Mouse (Mus musculus): Measurements from ENCODE around the gene Ybx1. TPM values are rescaled to one million over a fixed set of nuclear protein-coding genes. Genes with fewer than 3 reads are reported as not detected.

Ybx1 gene
- polyA plus RNA-seq, 1 experiment from 2014 or later = 597 TPM

DNA sequence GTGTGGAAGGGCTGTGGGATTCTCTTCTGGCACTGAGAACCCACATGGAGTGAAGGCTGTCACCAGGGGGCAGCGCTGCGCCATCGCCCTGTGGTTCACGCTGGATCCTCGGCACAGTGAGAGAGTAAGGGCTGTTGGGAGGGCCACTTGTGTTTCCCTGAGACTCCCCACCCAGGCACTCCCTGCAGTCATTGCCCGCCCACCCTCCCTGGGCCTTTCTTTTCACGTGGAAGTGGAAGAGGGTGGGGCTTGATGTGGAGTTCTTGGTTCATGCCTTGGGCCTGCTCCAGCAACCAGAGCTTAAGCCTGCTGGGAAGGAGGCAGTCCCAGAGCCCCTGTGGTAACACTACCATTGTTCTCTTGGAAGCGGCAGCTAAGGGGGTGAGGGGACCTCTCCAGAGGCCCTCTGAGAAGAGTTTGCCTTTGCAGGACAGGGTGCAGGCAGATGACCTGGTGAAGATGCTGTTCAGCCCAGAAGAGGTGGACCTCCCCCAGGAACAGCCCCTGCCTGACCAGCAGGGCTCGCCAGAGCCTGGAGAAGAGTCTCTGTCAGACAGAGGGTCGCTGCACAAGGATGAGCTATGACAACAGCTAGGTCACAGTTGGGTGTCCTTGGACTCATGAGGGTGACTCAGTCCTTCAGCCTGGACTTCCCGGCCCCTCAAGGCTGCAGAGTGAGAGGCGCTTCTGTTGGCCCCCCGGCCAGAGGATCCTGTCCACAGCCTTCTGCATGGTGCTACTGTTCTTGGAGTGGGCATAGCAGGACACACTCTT lies 46.8 kb downstream of the Ybx1 start:
- peak overlapping the region; percentile 55 for H3K27ac ChIP-seq
- no peak overlapping the region for H3K9ac ChIP-seq

DNA sequence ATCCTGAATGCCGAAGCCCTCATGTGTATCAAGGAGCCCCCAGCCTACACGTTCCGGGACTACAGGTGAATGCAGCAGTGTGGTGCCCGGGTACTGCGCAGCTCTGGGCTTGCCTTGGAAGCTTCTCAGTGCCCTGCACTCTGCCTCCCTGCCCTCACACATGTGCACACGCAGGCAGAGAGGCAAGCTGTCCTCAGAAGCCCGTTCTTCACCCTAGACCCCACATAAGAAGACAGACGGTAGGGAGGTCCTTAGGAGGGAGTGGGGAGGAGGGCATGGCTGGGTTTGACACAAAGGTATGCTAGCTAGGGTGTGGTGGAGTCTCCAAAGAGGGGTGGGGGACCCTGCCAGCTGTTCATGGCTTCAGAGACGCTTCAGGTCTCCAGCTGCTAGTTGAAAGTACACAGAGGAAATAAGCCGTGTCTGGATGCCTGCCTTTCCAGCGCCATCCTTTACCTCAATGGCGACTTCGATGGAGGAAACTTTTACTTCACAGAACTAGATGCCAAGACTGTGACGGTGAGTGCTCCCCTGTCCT lies 47.6 kb downstream of the Ybx1 start:
- H3K27me3 ChIP-seq = no peaks in the 10 kb centered on the region
- H3K4me2 ChIP-seq = no peak overlapping the region
- peaks cover 22% of the 10 kb centered on the region; the same call in 1 of the 2 replicates for H3K36me3 ChIP-seq
- H3K4me3 ChIP-seq = no peak overlapping the region
- 84% methylated on average over 14 of the region's 14 CpGs for WGBS
- no peaks in the 10 kb centered on the region for H3K9me3 ChIP-seq (replicated peaks)
- no peak overlapping the region for H3K9ac ChIP-seq
- H3K4me1 ChIP-seq (replicated peaks) = peaks cover 36% of the 10 kb centered on the region
- ATAC-seq (replicated peaks; ENCODE audit: insufficient number of reproducible peaks, insufficient read depth, low FRiP score, low read depth) = no peak
- H3K27ac ChIP-seq = no peak overlapping the region

More for the DNA sequence above, 46.8 kb downstream of the Ybx1 start:
- H3K4me2 ChIP-seq = no peak overlapping the region
- no peaks in the 10 kb centered on the region for H3K9me3 ChIP-seq (replicated peaks)
- peaks cover 36% of the 10 kb centered on the region for H3K4me1 ChIP-seq (replicated peaks)
- peaks cover 13% of the 10 kb centered on the region; the same call in 1 of the 2 replicates for H3K36me3 ChIP-seq
- WGBS = 38% methylated on average over 13 of the region's 13 CpGs
- ATAC-seq (replicated peaks; ENCODE audit: insufficient number of reproducible peaks, insufficient read depth, low FRiP score, low read depth) = peak; percentile 41
- no peak overlapping the region for H3K4me3 ChIP-seq
- H3K27me3 ChIP-seq = no peaks in the 10 kb centered on the region

DNA sequence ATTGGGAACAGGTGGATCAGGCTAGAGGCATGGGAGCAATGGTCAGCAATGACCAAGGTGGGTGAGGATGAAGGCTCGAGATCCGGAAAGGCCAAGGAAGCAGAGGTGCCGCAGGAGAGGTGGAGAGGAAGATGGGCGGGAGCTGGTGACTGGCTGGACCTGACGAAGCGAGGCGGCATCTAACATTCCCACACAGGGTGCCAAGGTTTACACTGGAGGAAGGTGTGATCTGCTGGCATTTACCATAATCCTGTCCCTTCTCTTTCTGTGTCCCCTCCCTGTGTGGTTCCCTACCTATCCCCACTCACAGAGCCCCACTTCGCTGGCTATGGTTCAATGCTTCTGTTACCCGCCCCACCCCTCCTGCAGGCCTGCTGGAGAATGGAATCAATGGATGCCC lies 48.4 kb downstream of the Ybx1 start:
- peak overlapping the region; percentile 64 for H3K27ac ChIP-seq
- no peaks in the 10 kb centered on the region for H3K27me3 ChIP-seq
- 83% methylated on average over 9 of the region's 9 CpGs for WGBS
- H3K9me3 ChIP-seq (replicated peaks) = no peaks in the 10 kb centered on the region
- no peak overlapping the region for H3K4me2 ChIP-seq
- peaks cover 36% of the 10 kb centered on the region for H3K4me1 ChIP-seq (replicated peaks)
- H3K9ac ChIP-seq = no peak overlapping the region
- H3K4me3 ChIP-seq = no peak overlapping the region
- no peak for ATAC-seq (replicated peaks; ENCODE audit: insufficient number of reproducible peaks, insufficient read depth, low FRiP score, low read depth)
- H3K36me3 ChIP-seq = peaks cover 29% of the 10 kb centered on the region; the same call in 1 of the 2 replicates

GRCm38 (mm10) chr4:119245556-119245955 lies 48.8 kb downstream of the Ybx1 start:
- 32% methylated on average over 7 of the region's 7 CpGs for WGBS
- 0 out of 2 replicates have a peak, but pooled peaks have one; percentile 5 for ATAC-seq (replicated peaks; ENCODE audit: insufficient number of reproducible peaks, insufficient read depth, low FRiP score, low read depth)
- Histone ChIP-seq H3K36me3 (peaks cover 33% of the 10 kb centered on the region; the same call in 1 of the 2 replicates), H3K27me3 (no peaks in the 10 kb centered on the region), H3K4me1 (replicated peaks) (peaks cover 36% of the 10 kb centered on the region), H3K9me3 (replicated peaks) (no peaks in the 10 kb centered on the region), H3K4me3 (no peak overlapping the region), H3K27ac (peak overlapping the region; percentile 64), H3K4me2 (no peak overlapping the region), H3K9ac (no peak overlapping the region)

- Histone ChIP-seq H3K9me3 (replicated peaks) (no peaks in the 10 kb centered on the region), H3K4me1 (replicated peaks) (peaks cover 36% of the 10 kb centered on the region), H3K9ac (no peak overlapping the region), H3K4me3 (no peak overlapping the region), H3K4me2 (no peak overlapping the region), H3K36me3 (peaks cover 33% of the 10 kb centered on the region; the same call in 1 of the 2 replicates), H3K27ac (peak overlapping the region; percentile 64; the same call in 1 of the 2 replicates), H3K27me3 (no peaks in the 10 kb centered on the region)
- no peak for ATAC-seq (replicated peaks; ENCODE audit: insufficient number of reproducible peaks, insufficient read depth, low FRiP score, low read depth)
- 65% methylated on average over 22 of the region's 22 CpGs for WGBS
These were observed 49.8 kb downstream of the Ybx1 start for GRCm38 (mm10) chr4:119244468-119245240.

DNA sequence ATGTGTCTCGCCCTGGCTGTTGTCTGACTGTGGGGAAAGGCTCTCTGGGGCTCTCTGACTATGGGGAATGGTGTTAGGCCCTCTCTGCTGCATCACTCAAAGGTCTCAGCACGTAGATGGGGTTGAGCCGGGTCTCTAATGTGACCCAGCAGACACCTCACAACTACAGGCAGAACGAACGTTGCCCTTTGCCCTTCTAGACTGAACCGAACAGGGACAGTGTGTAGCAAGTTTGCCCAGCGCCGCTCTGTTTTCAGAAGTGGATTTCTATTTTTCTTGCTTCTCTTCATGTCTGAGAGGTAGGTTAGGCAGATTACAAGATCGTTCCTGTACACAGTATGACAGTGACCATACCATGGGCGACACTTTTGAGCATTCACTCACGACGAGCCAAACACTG lies 51.8 kb downstream of the Ybx1 start:
- H3K36me3 ChIP-seq = peaks cover 29% of the 10 kb centered on the region; the same call in 1 of the 2 replicates
- no peaks in the 10 kb centered on the region for H3K9me3 ChIP-seq (replicated peaks)
- H3K4me3 ChIP-seq = no peak overlapping the region
- 92% methylated on average over 12 of the region's 12 CpGs for WGBS
- H3K4me1 ChIP-seq (replicated peaks) = peaks cover 27% of the 10 kb centered on the region
- H3K27ac ChIP-seq = no peak overlapping the region
- ATAC-seq (replicated peaks; ENCODE audit: insufficient number of reproducible peaks, insufficient read depth, low FRiP score, low read depth) = no peak
- H3K4me2 ChIP-seq = no peak overlapping the region
- no peak overlapping the region for H3K9ac ChIP-seq
- no peaks in the 10 kb centered on the region for H3K27me3 ChIP-seq

- peaks cover 36% of the 10 kb centered on the region for H3K36me3 ChIP-seq
- no peaks in the 10 kb centered on the region for H3K9me3 ChIP-seq (replicated peaks)
- no peak overlapping the region for H3K4me2 ChIP-seq
- WGBS = 76% methylated on average over 14 of the region's 14 CpGs
- no peak overlapping the region for H3K27ac ChIP-seq
- no peak overlapping the region for H3K9ac ChIP-seq
- ATAC-seq (replicated peaks; ENCODE audit: insufficient number of reproducible peaks, insufficient read depth, low FRiP score, low read depth) = no peak; the same call in 1 of the 2 replicates
- no peaks in the 10 kb centered on the region for H3K27me3 ChIP-seq
- peaks cover 22% of the 10 kb centered on the region for H3K4me1 ChIP-seq (replicated peaks)
- no peak overlapping the region for H3K4me3 ChIP-seq
These were observed 52.7 kb downstream of the Ybx1 start for GRCm38 (mm10) chr4:119241664-119242063.

GRCm38 (mm10) chr4:119239181-119239682 lies 55.2 kb downstream of the Ybx1 start:
- H3K4me2 ChIP-seq = peak overlapping the region; percentile 10; the same call in 1 of the 2 replicates
- H3K4me1 ChIP-seq (replicated peaks) = peaks cover 10% of the 10 kb centered on the region
- no peaks in the 10 kb centered on the region for H3K9me3 ChIP-seq (replicated peaks)
- ATAC-seq (replicated peaks; ENCODE audit: insufficient number of reproducible peaks, insufficient read depth, low FRiP score, low read depth) = peak; percentile 51
- no peak overlapping the region for H3K4me3 ChIP-seq
- 40% methylated on average over 12 of the region's 12 CpGs for WGBS
- no peak overlapping the region; the same call in 1 of the 2 replicates for H3K9ac ChIP-seq
- H3K36me3 ChIP-seq = peaks cover 42% of the 10 kb centered on the region
- no peaks in the 10 kb centered on the region for H3K27me3 ChIP-seq
- peak overlapping the region; percentile 38; the same call in 1 of the 2 replicates for H3K27ac ChIP-seq

GRCm38 (mm10) chr4:119238661-119239060 lies 55.7 kb downstream of the Ybx1 start:
- Histone ChIP-seq H3K4me2 (no peak overlapping the region), H3K4me1 (replicated peaks) (peaks cover 16% of the 10 kb centered on the region), H3K9me3 (replicated peaks) (no peaks in the 10 kb centered on the region), H3K36me3 (peaks cover 42% of the 10 kb centered on the region), H3K27ac (no peak overlapping the region; the same call in 1 of the 2 replicates), H3K4me3 (no peak overlapping the region), H3K9ac (no peak overlapping the region), H3K27me3 (no peaks in the 10 kb centered on the region)
- 73% methylated on average over 3 of the region's 3 CpGs for WGBS
- no peak for ATAC-seq (replicated peaks; ENCODE audit: insufficient number of reproducible peaks, insufficient read depth, low FRiP score, low read depth)

DNA sequence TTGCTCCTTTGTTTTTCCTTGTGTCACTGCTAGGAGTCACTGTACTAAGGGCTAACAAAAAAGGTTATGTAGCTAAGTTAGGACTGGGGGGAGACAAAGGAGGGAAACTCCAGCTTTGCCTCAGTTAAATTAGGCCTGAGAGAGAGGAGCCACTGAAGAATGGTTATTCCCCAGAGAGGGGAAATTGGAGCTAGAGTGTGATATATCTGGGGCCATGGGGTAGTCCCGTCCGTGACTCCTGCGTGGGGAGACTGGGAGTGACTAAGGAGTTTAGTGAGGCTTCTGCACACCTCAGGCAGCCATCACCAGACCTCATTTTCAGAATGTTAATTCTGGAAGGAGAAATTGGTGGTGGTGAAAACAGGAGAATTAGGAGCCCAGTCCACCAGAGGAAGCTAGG lies 60.1 kb downstream of the Ybx1 start:
- 55% methylated on average over 3 of the region's 3 CpGs for WGBS
- peak overlapping the region; percentile 77 for H3K4me3 ChIP-seq
- H3K9me3 ChIP-seq (replicated peaks) = no peaks in the 10 kb centered on the region
- ATAC-seq (replicated peaks; ENCODE audit: insufficient number of reproducible peaks, insufficient read depth, low FRiP score, low read depth) = no peak
- peaks cover 23% of the 10 kb centered on the region for H3K36me3 ChIP-seq
- H3K4me1 ChIP-seq (replicated peaks) = peaks cover 21% of the 10 kb centered on the region
- peak overlapping the region; percentile 81 for H3K9ac ChIP-seq
- no peaks in the 10 kb centered on the region for H3K27me3 ChIP-seq
- peak overlapping the region; percentile 84 for H3K4me2 ChIP-seq
- peak overlapping the region; percentile 65; the same call in 1 of the 2 replicates for H3K27ac ChIP-seq
